Mouse (Mus musculus) Muller cell, postnatal 12 days (primary cell): ENCODE measurements around the gene Apoc4.
"Not testable (repeated sequence)": the region's sequence is repeated elsewhere in the genome, so short reads cannot be mapped to it uniquely, and the experiment has no call there.

ENCODE experiments used
- DNase-seq: peaks from one replicate; pipeline ENCODE4 v3.0.0-alpha.2; 2015; ENCODE audit errors: inconsistent ontology term

Apoc4 gene

GRCm38 (mm10) chr7:19698907-19699826, 17.9 kb upstream of the Apoc4 start, which contains the start of gene Apoe:
Gene Apoe, minus strand, starts transcription at chr7:19699188.
- peak; percentile 83 for DNase-seq

- DNase-seq, result peak; percentile 75
Observed at GRCm38 (mm10) chr7:19697949-19698906, 16.9 kb upstream of the Apoc4 start.

GRCm38 (mm10) chr7:19696336-19696873, 15.1 kb upstream of the Apoc4 start:
- DNase-seq, result no peak

- no peak for DNase-seq
Observed at GRCm38 (mm10) chr7:19695881-19696280, 14.6 kb upstream of the Apoc4 start.

- DNase-seq, result no peak
Observed at GRCm38 (mm10) chr7:19695213-19695594, 13.9 kb upstream of the Apoc4 start.

GRCm38 (mm10) chr7:19694336-19695212, 13.3 kb upstream of the Apoc4 start:
- no peak for DNase-seq

GRCm38 (mm10) chr7:19693421-19693820, 12.1 kb upstream of the Apoc4 start:
- DNase-seq, result peak; percentile 65

GRCm38 (mm10) chr7:19691873-19692865, 10.9 kb upstream of the Apoc4 start, which contains the start of gene Apoc1:
Gene Apoc1, minus strand, starts transcription at chr7:19692660.
- DNase-seq, result no peak

- no peak for DNase-seq
Observed at GRCm38 (mm10) chr7:19691434-19691833, 10.2 kb upstream of the Apoc4 start.

GRCm38 (mm10) chr7:19690845-19691244, 9.6 kb upstream of the Apoc4 start:
- no peak for DNase-seq

GRCm38 (mm10) chr7:19688611-19689010, 7.3 kb upstream of the Apoc4 start:
- DNase-seq, result no peak

- no peak for DNase-seq
Observed at GRCm38 (mm10) chr7:19688101-19688500, 6.8 kb upstream of the Apoc4 start.

- DNase-seq, result not testable (repeated sequence)
Observed at GRCm38 (mm10) chr7:19686927-19687583, 5.8 kb upstream of the Apoc4 start.

- DNase-seq, result no peak
Observed at GRCm38 (mm10) chr7:19686521-19686920, 5.2 kb upstream of the Apoc4 start.

- no peak for DNase-seq
Observed at GRCm38 (mm10) chr7:19685374-19685773, 4.1 kb upstream of the Apoc4 start.

- no peak for DNase-seq
Observed at GRCm38 (mm10) chr7:19683771-19684201, 2.5 kb upstream of the Apoc4 start.

- no peak for DNase-seq
Observed at GRCm38 (mm10) chr7:19682979-19683378, 1.7 kb upstream of the Apoc4 start.

GRCm38 (mm10) chr7:19680702-19681101, 577 bp downstream of the Apoc4 start:
- no peak for DNase-seq

GRCm38 (mm10) chr7:19678901-19679300, 2.4 kb downstream of the Apoc4 start:
- DNase-seq, result no peak
